Mouse (Mus musculus) liver, embryonic 14.5 days (tissue): ENCODE data around the gene Fam219a.

Experiments used
- CTCF ChIP-seq: IDR thresholded peaks from 2 replicates; pipeline ENCODE4 v1.5.1; 2016; ENCODE audit warnings: antibody characterized with exemption, low read depth, control low read depth
- EP300 ChIP-seq: IDR thresholded peaks from 2 replicates; pipeline ENCODE4 v1.6.1; 2016; ENCODE audit warnings: antibody characterized with exemption, low read depth

DNA sequence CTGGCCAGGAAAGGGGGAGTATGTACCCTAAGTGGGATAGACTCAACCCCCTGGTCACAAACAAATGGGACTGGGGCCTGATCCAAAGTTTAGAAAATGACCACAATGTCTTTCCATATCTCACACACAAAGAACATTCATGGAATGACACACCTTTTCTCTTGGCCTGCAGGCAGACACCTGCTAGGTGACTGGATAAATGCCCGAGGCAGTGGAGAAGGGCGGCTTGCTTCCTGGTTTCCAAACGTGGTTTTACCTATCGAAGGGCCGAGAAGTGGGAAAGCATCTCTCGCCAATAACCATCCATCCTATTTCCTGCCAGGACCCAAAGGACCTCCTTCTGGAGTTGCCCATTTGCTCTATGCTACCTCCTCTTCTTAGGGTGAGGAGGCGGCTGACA, 76.4 kb downstream of the Fam219a start:
- TF ChIP-seq CTCF (no peak), EP300 (no peak)
